Mouse (Mus musculus) heart, adult 2 months (tissue): ENCODE results near the gene Slc9a2. TPM values are rescaled to one million over a fixed set of nuclear protein-coding genes. Genes with fewer than 3 reads are reported as not detected.

Source experiments
- DNase-seq, 2 experiments: peaks; one replicate each; pipeline ENCODE4 v3.0.0; 2021
- H3K27ac ChIP-seq: fragments of 200-600 bp; 2 replicates; pipeline ENCODE4 v1.8.1; 2022
- H3K27me3 ChIP-seq: fragments of 200-500 bp; 2 replicates; pipeline ENCODE4 v1.6.1; 2012; ENCODE audit warnings: mild to moderate bottlenecking, low read length, inconsistent platforms, mixed read lengths; ENCODE audit not compliant: control insufficient read depth, insufficient read depth
- H3K36me3 ChIP-seq: fragments of 200-500 bp; 2 replicates; pipeline ENCODE4 v1.6.1; 2012; ENCODE audit warnings: low read length, inconsistent platforms; ENCODE audit not compliant: control insufficient read depth, insufficient read depth
- H3K4me1 ChIP-seq: fragments of 200-500 bp; 2 replicates; pipeline ENCODE4 v1.6.1; 2011; ENCODE audit warnings: low read length; ENCODE audit not compliant: control insufficient read depth, insufficient read depth
- H3K4me3 ChIP-seq: fragments of 200-600 bp; 2 replicates; pipeline ENCODE4 v1.8.1; 2022
- H3K79me2 ChIP-seq: fragments of 200-500 bp; replicated peaks from 2 replicates; pipeline ENCODE4 v1.6.1; 2012; ENCODE audit warnings: mild to moderate bottlenecking, inconsistent platforms, low read length, moderate library complexity, mixed read lengths; ENCODE audit not compliant: control insufficient read depth, insufficient read depth
- H3K9ac ChIP-seq: fragments of 200-500 bp; 2 replicates; pipeline ENCODE4 v1.6.1; 2012; ENCODE audit warnings: low read depth, mild to moderate bottlenecking, control low read depth, inconsistent platforms, low read length, mixed read lengths
- CTCF ChIP-seq: fragments of 200-600 bp; IDR thresholded peaks from 2 replicates; pipeline ENCODE4 v1.8.1; 2022; ENCODE audit warnings: antibody characterized with exemption, mild to moderate bottlenecking, moderate library complexity
- EP300 ChIP-seq: fragments of 200-500 bp; IDR thresholded peaks from 2 replicates; pipeline ENCODE4 v1.6.1; 2011; ENCODE audit warnings: low read depth, low read length, control low read depth; ENCODE audit not compliant: insufficient read depth
- POLR2A ChIP-seq: fragments of 200-500 bp; IDR thresholded peaks from 2 replicates; pipeline ENCODE4 v1.6.1; 2011; ENCODE audit warnings: mild to moderate bottlenecking, low read depth, low read length, control low read depth; ENCODE audit not compliant: insufficient read depth
- WGBS: fragments of 180-500 bp; shearing (Covaris S2); methylation state at CpG from one replicate; pipeline ENCODE4 v1.1.7; 2018; 5-methylcytosine and 5-hydroxymethylcytosine counted together
- intact Hi-C: fragments of 180-260 bp; cut with DNase I; formaldehyde crosslinking; loops from one replicate; pipeline ENCODE4 v1.15.1; 2025
- polyA plus RNA-seq: library from polyadenylated mRNA; depleted of rRNA; stranded (reverse); fragments of >200 nt; gene quantifications from 2 replicates; pipeline ENCODE4 v1.2.3, GENCODE M21; 2012
- total RNA-seq, 2 experiments: library from RNA; stranded (reverse); gene quantifications; 2 replicates each; pipeline ENCODE4 v1.2.3; 2021

Gene Slc9a2
- total and polyA plus RNA-seq, 3 experiments, result 1.3 to 3.2 (median 1.4) TPM

- H3K27me3 ChIP-seq, result no peaks in the 10 kb centered on the region
- H3K4me3 ChIP-seq, result no peak overlapping the region
- no peak for DNase-seq
- H3K9ac ChIP-seq, result no peak overlapping the region
- no peaks in the 10 kb centered on the region for H3K79me2 ChIP-seq
- intact Hi-C loops, result no loop called here
- no peak overlapping the region for H3K27ac ChIP-seq
- no peak for TF ChIP-seq POLR2A
- H3K36me3 ChIP-seq, result no peaks in the 10 kb centered on the region
- H3K4me1 ChIP-seq, result no peaks in the 10 kb centered on the region
- 90% methylated on average over 9 of the region's 9 CpGs for WGBS
These were observed 103.9 kb downstream of the Slc9a2 start for GRCm38 (mm10) chr1:40784306-40784705.

GRCm38 (mm10) chr1:40785876-40786445, 105.6 kb downstream of the Slc9a2 start:
- Histone ChIP-seq H3K36me3 (peaks cover 2% of the 10 kb centered on the region; the same call in 1 of the 2 replicates), H3K4me1 (peaks cover 4% of the 10 kb centered on the region), H3K79me2 (no peaks in the 10 kb centered on the region), H3K9ac (no peak overlapping the region), H3K4me3 (no peak overlapping the region), H3K27me3 (no peaks in the 10 kb centered on the region), H3K27ac (no peak overlapping the region)
- intact Hi-C loops, result no loop called here
- 82% methylated on average over 11 of the region's 11 CpGs for WGBS
- no peak for DNase-seq
- TF ChIP-seq EP300, result no peak

GRCm38 (mm10) chr1:40788956-40789355, 108.6 kb downstream of the Slc9a2 start:
- H3K79me2 ChIP-seq, result no peaks in the 10 kb centered on the region
- H3K9ac ChIP-seq, result no peak overlapping the region

GRCm38 (mm10) chr1:40789666-40790233, 109.4 kb downstream of the Slc9a2 start:
- peaks cover 4% of the 10 kb centered on the region for H3K4me1 ChIP-seq
- peak overlapping the region; percentile 81 for H3K9ac ChIP-seq
- peak overlapping the region; percentile 56; the same call in 1 of the 2 replicates for H3K27ac ChIP-seq
- intact Hi-C loops, result no loop called here
- DNase-seq, result no peak
- peak overlapping the region; percentile 75 for H3K4me3 ChIP-seq
- 27% methylated on average over 5 of the region's 5 CpGs for WGBS
- H3K27me3 ChIP-seq, result no peaks in the 10 kb centered on the region
- H3K79me2 ChIP-seq, result no peaks in the 10 kb centered on the region
- TF ChIP-seq POLR2A (no peak), CTCF (no peak), EP300 (no peak)
- peaks cover 3% of the 10 kb centered on the region; the same call in 1 of the 2 replicates for H3K36me3 ChIP-seq

More at GRCm38 (mm10) chr1:40788956-40789355, 108.6 kb downstream of the Slc9a2 start:
- TF ChIP-seq CTCF (no peak), EP300 (no peak), POLR2A (no peak)
- DNase-seq, result no peak
- Histone ChIP-seq H3K27ac (no peak overlapping the region), H3K36me3 (peaks cover 3% of the 10 kb centered on the region; the same call in 1 of the 2 replicates), H3K27me3 (no peaks in the 10 kb centered on the region), H3K4me1 (peaks cover 4% of the 10 kb centered on the region), H3K4me3 (no peak overlapping the region)
- 91% methylated on average over 6 of the region's 6 CpGs for whole genome bisulfite sequencing
- intact Hi-C loops, result no loop called here

GRCm38 (mm10) chr1:40790324-40791141, 110.2 kb downstream of the Slc9a2 start, which contains the start of gene Mfsd9:
Gene Mfsd9 (minus strand): TSS chr1:40790687.
- 3% methylated on average over 38 of the region's 38 CpGs for WGBS
- intact Hi-C loops, result no loop called here
- no peaks in the 10 kb centered on the region for H3K27me3 ChIP-seq
- TF ChIP-seq CTCF (no peak), EP300 (0 out of 2 replicates have a peak, but pooled peaks have one; percentile 19), POLR2A (peak; percentile 28; the same call in 1 of the 2 replicates)
- peaks cover 3% of the 10 kb centered on the region; the same call in 1 of the 2 replicates for H3K36me3 ChIP-seq
- peak within 1 kb of the TSS; percentile 56 for H3K27ac ChIP-seq
- H3K9ac ChIP-seq, result peak within 1 kb of the TSS; percentile 81
- peak; percentile 90 to 94 for DNase-seq
- H3K4me3 ChIP-seq, result peak within 1 kb of the TSS; percentile 75
- no peaks in the 10 kb centered on the region for H3K79me2 ChIP-seq
- peaks cover 4% of the 10 kb centered on the region for H3K4me1 ChIP-seq
